In genomic region chr13:100516213-100517105, GRCm38 (mm10) we compare ENCODE assay signal across 9 mouse cellular contexts. TPM values are rescaled to one million over a fixed set of nuclear protein-coding genes. Genes with fewer than 3 reads are reported as not detected.
DNase-seq lines count a peak whose midpoint lies in the region; ATAC-seq and TF ChIP-seq lines count a peak whose summit lies in the region.
"Had no signal": no experiment of that assay in that cellular context is flagged by ENCODE, and none has a peak within 500 bp of the region (broad histone marks: within the 10 kb centered on the region; RNA-seq: fewer than 3 reads in every experiment).

No protein-coding gene starts in this region.

- no peaks in the 10 kb centered on the region for H3K9me3 ChIP-seq in hindbrain, embryonic 10.5 days
- H3K9me3 ChIP-seq in hindbrain, embryonic 12.5 days (replicated peaks): no peaks in the 10 kb centered on the region
- no peaks in the 10 kb centered on the region for H3K9me3 ChIP-seq in embryonic facial prominence, embryonic 15.5 days (replicated peaks)
- no peaks in the 10 kb centered on the region for H3K9me3 ChIP-seq in lung, embryonic 16.5 days (ENCODE audit: control insufficient read depth, low read length)

- 0 out of 2 replicates have a peak, but pooled peaks cover 1% of the 10 kb centered on the region for H3K4me1 ChIP-seq in hindbrain, embryonic 10.5 days (replicated peaks)
- no peaks in the 10 kb centered on the region for H3K4me1 ChIP-seq in hindbrain, embryonic 12.5 days
- H3K4me1 ChIP-seq in embryonic facial prominence, embryonic 15.5 days: peaks cover 9% of the 10 kb centered on the region
- H3K4me1 ChIP-seq in lung, embryonic 16.5 days (replicated peaks; ENCODE audit: control insufficient read depth, insufficient read depth, low read length): peaks cover 7% of the 10 kb centered on the region
- no peaks in the 10 kb centered on the region for H3K4me1 ChIP-seq in thymus, adult 2 months (replicated peaks; ENCODE audit: control insufficient read depth, insufficient read depth, low read length)

- intact Hi-C loops in gastrocnemius, postnatal 36 days (cut with DNase I): no loop called here

- TF ChIP-seq CTCF in thymus, adult 2 months (IDR thresholded peaks at IDR 0.05; ENCODE audit: borderline replicate concordance, control insufficient read depth, extremely low read depth, insufficient read depth, low read length, poor library complexity): no peak

- DNase-seq in hindbrain, embryonic 10.5 days (ENCODE audit: low spot score): peak; percentile 17
- DNase-seq in NIH3T3 (ENCODE audit: low read depth): peak; percentile 59
- DNase-seq in gastrocnemius, postnatal 36 days: no peak
- no peak for DNase-seq in thymus, adult 2 months

- 50% methylated on average over 12 of the region's 12 CpGs for WGBS in hindbrain, embryonic 10.5 days
- WGBS in hindbrain, embryonic 12.5 days: 49% methylated on average over 12 of the region's 12 CpGs
- 28% methylated on average over 12 of the region's 12 CpGs for WGBS in embryonic facial prominence, embryonic 15.5 days
- 45% methylated on average over 12 of the region's 12 CpGs for WGBS in lung, embryonic 16.5 days
- 88% methylated on average over 12 of the region's 12 CpGs for WGBS in thymus, adult 2 months

- no peaks in the 10 kb centered on the region for H3K36me3 ChIP-seq in hindbrain, embryonic 10.5 days
- no peaks in the 10 kb centered on the region for H3K36me3 ChIP-seq in hindbrain, embryonic 12.5 days
- no peaks in the 10 kb centered on the region for H3K36me3 ChIP-seq in embryonic facial prominence, embryonic 15.5 days
- H3K36me3 ChIP-seq in lung, embryonic 16.5 days (ENCODE audit: control insufficient read depth, insufficient read depth, low read length): 0 out of 2 replicates have a peak, but pooled peaks cover 4% of the 10 kb centered on the region
- no peaks in the 10 kb centered on the region for H3K36me3 ChIP-seq in thymus, adult 2 months (ENCODE audit: control insufficient read depth, insufficient read depth, low read length)

- H3K4me3 ChIP-seq in hindbrain, embryonic 10.5 days: no peak overlapping the region
- no peak overlapping the region for H3K4me3 ChIP-seq in hindbrain, embryonic 12.5 days
- no peak overlapping the region for H3K4me3 ChIP-seq in embryonic facial prominence, embryonic 15.5 days (replicated peaks)
- H3K4me3 ChIP-seq in lung, embryonic 16.5 days (ENCODE audit: low read length): no peak overlapping the region
- H3K4me3 ChIP-seq in thymus, adult 2 months (ENCODE audit: control insufficient read depth, insufficient read depth, low read length): no peak overlapping the region
- H3K4me3 ChIP-seq: erythroblast, embryonic 14.5 days had no signal

- TF ChIP-seq POLR2A in thymus, adult 2 months (IDR thresholded peaks at IDR 0.05; ENCODE audit: control insufficient read depth, extremely low read depth, insufficient read depth, low read length, poor library complexity): no peak

- ATAC-seq in hindbrain, embryonic 12.5 days (ENCODE audit: low FRiP score): no peak
- peak; percentile 51; the same call in 1 of the 2 replicates for ATAC-seq in embryonic facial prominence, embryonic 15.5 days (ENCODE audit: insufficient number of reproducible peaks, low FRiP score, low TSS enrichment, low read depth)
- ATAC-seq in lung, embryonic 16.5 days (ENCODE audit: low read depth): peak; percentile 79
- no peak for ATAC-seq in frontal cortex, adult (ENCODE audit: low TSS enrichment)

- no peak overlapping the region for H3K9ac ChIP-seq in hindbrain, embryonic 12.5 days
- H3K9ac ChIP-seq in embryonic facial prominence, embryonic 15.5 days: no peak overlapping the region
- no peak overlapping the region for H3K9ac ChIP-seq in lung, embryonic 16.5 days (ENCODE audit: low read length)

- no peak overlapping the region for H3K4me2 ChIP-seq in hindbrain, embryonic 12.5 days (replicated peaks)
- H3K4me2 ChIP-seq in embryonic facial prominence, embryonic 15.5 days (replicated peaks): no peak overlapping the region
- no peak overlapping the region for H3K4me2 ChIP-seq in lung, embryonic 16.5 days (ENCODE audit: low read depth, low read length)

- H3K27me3 ChIP-seq in hindbrain, embryonic 10.5 days (ENCODE audit: insufficient read depth, poor library complexity, severe bottlenecking): no peaks in the 10 kb centered on the region
- no peaks in the 10 kb centered on the region for H3K27me3 ChIP-seq in hindbrain, embryonic 12.5 days
- no peaks in the 10 kb centered on the region for H3K27me3 ChIP-seq in embryonic facial prominence, embryonic 15.5 days
- H3K27me3 ChIP-seq in lung, embryonic 16.5 days (ENCODE audit: control insufficient read depth, insufficient read depth, low read depth, low read length): no peaks in the 10 kb centered on the region
- H3K27me3 ChIP-seq in thymus, adult 2 months (ENCODE audit: control insufficient read depth, insufficient read depth, low read length): no peaks in the 10 kb centered on the region

- peak overlapping the region; percentile 59; the same call in 1 of the 2 replicates for H3K27ac ChIP-seq in hindbrain, embryonic 10.5 days
- no peak overlapping the region for H3K27ac ChIP-seq in hindbrain, embryonic 12.5 days
- peak overlapping the region; percentile 72 for H3K27ac ChIP-seq in embryonic facial prominence, embryonic 15.5 days (replicated peaks)
- peak overlapping the region; percentile 78 for H3K27ac ChIP-seq in lung, embryonic 16.5 days (ENCODE audit: low read length)
- no peak overlapping the region for H3K27ac ChIP-seq in thymus, adult 2 months (ENCODE audit: control insufficient read depth, insufficient read depth, low read length)

RNA-seq across cellular contexts. Expression of gene Gtf2h2, which starts 24.1 kb away (rescaled TPM):
- polyA plus RNA-seq in hindbrain, embryonic 10.5 days (2016; fragmentation: Nextera tagmentation; extraction: Ambion mirVana): 75.0 and 92.1 TPM in 2 replicates
- polyA plus RNA-seq in hindbrain, embryonic 12.5 days (2016; fragmentation: Nextera tagmentation; extraction: Ambion mirVana): 75.9 and 83.2 TPM in 2 replicates
- 60.4 and 63.3 TPM in 2 replicates for polyA plus RNA-seq in embryonic facial prominence, embryonic 15.5 days (2015; fragmentation: Nextera tagmentation; extraction: Ambion mirVana)
- 68.5 and 73.5 TPM in 2 replicates for polyA plus RNA-seq in lung, embryonic 16.5 days (2015; fragmentation: Nextera tagmentation; extraction: Ambion mirVana)
- total RNA-seq in gastrocnemius, postnatal 36 days (2021): 10 to 100 TPM; 18.3 to 21.5 TPM
- polyA plus RNA-seq in thymus, adult 2 months (2012; rRNA removed): 39.1 and 44.7 TPM in 2 replicates

RNA-seq across cellular contexts. Expression of gene Ocln, which starts 36.1 kb away (rescaled TPM):
- 4.4 TPM in 2 replicates for polyA plus RNA-seq in hindbrain, embryonic 10.5 days (2016; fragmentation: Nextera tagmentation; extraction: Ambion mirVana)
- polyA plus RNA-seq in hindbrain, embryonic 12.5 days (2016; fragmentation: Nextera tagmentation; extraction: Ambion mirVana): 6.4 and 8.1 TPM in 2 replicates
- 12.8 and 15.1 TPM in 2 replicates for polyA plus RNA-seq in embryonic facial prominence, embryonic 15.5 days (2015; fragmentation: Nextera tagmentation; extraction: Ambion mirVana)
- polyA plus RNA-seq in lung, embryonic 16.5 days (2015; fragmentation: Nextera tagmentation; extraction: Ambion mirVana): 38.5 and 38.8 TPM in 2 replicates
- under 1 TPM in 1 of 2 experiments, not detected in 1; 0.13 TPM for total RNA-seq in gastrocnemius, postnatal 36 days (2021)
- polyA plus RNA-seq in thymus, adult 2 months (2012; rRNA removed): 0.50 and 0.62 TPM in 2 replicates
- polyA plus RNA-seq: erythroblast, embryonic 14.5 days had no signal

Comparison
In these comparisons a context has a peak if more than half of its experiments do, and no peak if none do; other contexts are left out.
1. H3K27ac ChIP-seq: peak in hindbrain, embryonic 10.5 days (single experiment), embryonic facial prominence, embryonic 15.5 days (single experiment) and lung, embryonic 16.5 days (single experiment); none in hindbrain, embryonic 12.5 days (single experiment) and thymus, adult 2 months (single experiment).
2. DNase-seq: peak in hindbrain, embryonic 10.5 days (single experiment) and NIH3T3 (single experiment); none in gastrocnemius, postnatal 36 days (0 of 2) and thymus, adult 2 months (single experiment).
3. ATAC-seq: peak in embryonic facial prominence, embryonic 15.5 days (single experiment) and lung, embryonic 16.5 days (single experiment); none in hindbrain, embryonic 12.5 days (single experiment) and frontal cortex, adult (single experiment).